Mouse (Mus musculus) heart, postnatal 36 days (tissue): ENCODE measurements around the gene 1190007I07Rik. TPM values are rescaled to one million over a fixed set of nuclear protein-coding genes. Genes with fewer than 3 reads are reported as not detected.

ENCODE experiments used
- DNase-seq, 2 experiments: peaks; one replicate each; pipeline ENCODE4 v3.0.0; 2021 to 2022
- intact Hi-C: fragments of 180-260 bp; cut with DNase I; formaldehyde crosslinking; loops from one replicate; pipeline ENCODE4 v1.15.1; 2025
- total RNA-seq, 2 experiments: library from RNA; stranded (reverse); gene quantifications; 2 replicates each; pipeline ENCODE4 v1.2.3; 2021

Gene 1190007I07Rik
- total RNA-seq = 10 to 100 TPM; 25.3 to 28.8 TPM

DNA sequence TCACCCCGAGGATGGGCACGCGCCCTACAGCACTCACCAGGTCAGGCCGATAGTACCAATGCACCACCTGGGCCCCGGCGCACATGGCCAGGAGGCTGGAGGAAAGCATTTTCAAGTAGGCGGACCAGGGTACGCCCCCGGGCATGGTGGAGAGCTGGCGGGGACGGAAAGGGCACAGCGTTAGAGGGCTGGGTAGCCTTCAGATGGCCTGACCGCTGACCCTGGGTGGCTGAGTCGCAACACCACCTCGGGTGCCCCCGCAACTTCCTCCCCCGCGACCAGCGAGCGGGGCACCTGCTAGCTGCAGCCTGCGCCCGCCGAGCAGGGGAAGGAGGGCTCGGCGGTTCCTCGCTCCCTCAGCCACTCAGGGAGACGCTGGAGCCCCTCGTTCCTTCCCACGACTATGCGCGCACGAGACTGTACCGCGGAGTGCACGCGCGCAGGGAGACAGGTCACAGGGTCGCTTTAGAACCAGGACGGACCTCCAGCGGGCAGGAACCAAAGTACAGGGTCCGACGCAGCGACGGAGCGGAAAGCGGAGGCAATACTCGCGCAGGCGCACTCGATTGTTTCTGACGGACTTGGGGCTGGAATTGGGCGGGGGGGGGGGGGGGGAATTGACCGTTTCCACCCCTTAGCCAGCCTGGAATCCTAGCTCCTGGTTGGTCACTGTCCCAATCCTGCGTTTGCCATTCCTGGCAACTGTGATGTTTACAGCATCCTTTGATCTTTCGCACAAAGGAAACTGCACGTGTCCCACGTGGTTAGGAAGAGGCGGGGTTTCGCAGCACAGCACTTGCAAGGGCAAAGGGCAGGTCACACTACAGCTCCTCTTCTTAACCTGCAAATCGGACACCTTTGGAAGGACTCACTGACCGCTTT lies at the start of gene 1190007I07Rik:
TSS of gene 1190007I07Rik (minus strand) at position 558 of the 882 bp plus-strand sequence.
- intact Hi-C loops = no loop called here
- DNase-seq = peak; percentile 89

- DNase-seq = no peak
- intact Hi-C loops = no loop called here
Measured at GRCm38 (mm10) chr10:82670205-82670604, 47.2 kb upstream of the 1190007I07Rik start.

DNA sequence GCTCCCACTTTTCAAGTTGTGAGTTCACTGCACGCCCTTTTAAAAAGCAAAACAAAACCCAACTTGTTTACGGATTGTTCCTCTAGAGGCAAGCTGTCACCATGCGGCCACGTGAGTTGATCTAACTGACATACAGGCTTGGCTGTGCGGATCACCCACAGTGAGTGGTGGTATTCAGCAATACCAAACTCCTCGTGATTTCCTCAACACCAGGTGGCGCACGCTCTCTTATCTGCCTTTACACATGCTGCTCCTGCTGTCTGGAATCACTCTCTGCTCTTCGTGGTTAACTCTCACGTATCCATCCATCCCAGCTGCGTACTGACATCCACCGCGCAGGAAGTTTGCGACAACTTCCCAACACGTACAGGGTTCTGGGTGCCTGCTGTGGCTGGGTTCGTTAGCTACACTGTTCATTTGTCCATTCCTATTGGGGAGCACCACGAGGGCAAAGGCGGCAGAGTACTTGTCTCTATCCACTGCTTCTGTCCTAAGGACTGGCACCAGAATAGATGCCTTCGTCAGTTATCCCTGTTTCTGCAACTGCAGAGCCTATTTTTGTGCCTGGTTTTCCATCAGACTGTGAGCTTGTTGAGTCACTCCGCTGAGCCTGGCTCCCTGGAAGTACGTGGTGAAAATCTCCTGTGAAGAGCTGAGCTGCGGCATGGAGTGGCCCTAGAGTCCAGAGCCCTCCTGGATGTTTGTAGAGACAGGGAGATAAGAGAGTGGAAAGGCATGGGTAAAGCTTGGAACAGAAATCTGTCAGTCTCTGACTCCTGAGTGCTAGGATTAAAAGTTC lies 43.6 kb upstream of the 1190007I07Rik start:
- intact Hi-C loops = loop anchor here (2.0 kb wide), 4 partner anchors 32 to 234 kb away; no protein-coding TSS in a partner anchor
- DNase-seq = peak; percentile 78 to 86

DNA sequence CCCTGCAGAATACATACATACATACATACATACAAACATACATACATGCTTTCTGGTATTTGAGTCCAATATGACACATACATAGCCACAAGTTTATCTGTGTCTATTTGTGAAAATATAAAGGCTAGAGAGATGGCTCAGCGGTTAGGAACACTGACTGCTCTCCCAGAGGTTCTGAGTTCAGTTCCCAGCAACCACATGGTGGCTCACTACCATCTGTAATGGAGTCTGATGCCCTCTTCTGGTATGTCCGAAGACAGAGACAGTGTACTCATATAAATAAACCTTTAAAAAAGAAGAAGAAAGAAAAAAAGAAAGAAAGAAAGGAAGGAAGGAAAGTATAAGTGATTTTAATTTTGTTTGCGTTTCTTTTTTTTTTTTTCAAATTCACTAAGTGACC lies 42.9 kb upstream of the 1190007I07Rik start:
- intact Hi-C loops = loop anchor here (2.0 kb wide), 4 partner anchors 33 to 235 kb away; no protein-coding TSS in a partner anchor
- DNase-seq = no peak

DNA sequence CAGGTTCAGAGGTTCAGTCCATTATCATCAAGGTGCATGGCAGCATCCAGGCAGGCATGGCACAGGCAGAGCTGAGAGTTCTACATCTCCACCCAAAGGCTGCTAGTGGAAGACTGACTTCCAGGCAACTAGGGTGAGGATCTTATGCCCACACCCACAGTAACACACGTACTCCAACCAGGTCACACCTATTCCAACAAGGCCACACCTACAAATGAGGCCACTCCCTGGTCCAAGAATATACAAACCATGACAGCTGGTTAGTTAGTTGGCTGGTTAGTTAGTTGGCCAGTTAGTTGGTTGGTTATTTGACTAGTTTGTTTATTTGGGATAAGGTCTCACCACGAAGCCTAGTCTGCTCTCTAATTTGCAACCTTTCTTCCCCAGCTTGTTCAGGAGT lies 40.3 kb upstream of the 1190007I07Rik start:
- no peak for DNase-seq
- intact Hi-C loops = no loop called here

- DNase-seq = no peak
- intact Hi-C loops = no loop called here
Measured at GRCm38 (mm10) chr10:82662267-82662990, 39.4 kb upstream of the 1190007I07Rik start.

GRCm38 (mm10) chr10:82661820-82662219 lies 38.8 kb upstream of the 1190007I07Rik start:
- intact Hi-C loops = no loop called here
- no peak for DNase-seq

- intact Hi-C loops = no loop called here
- no peak for DNase-seq
Measured at GRCm38 (mm10) chr10:82654581-82654980, 31.6 kb upstream of the 1190007I07Rik start.

DNA sequence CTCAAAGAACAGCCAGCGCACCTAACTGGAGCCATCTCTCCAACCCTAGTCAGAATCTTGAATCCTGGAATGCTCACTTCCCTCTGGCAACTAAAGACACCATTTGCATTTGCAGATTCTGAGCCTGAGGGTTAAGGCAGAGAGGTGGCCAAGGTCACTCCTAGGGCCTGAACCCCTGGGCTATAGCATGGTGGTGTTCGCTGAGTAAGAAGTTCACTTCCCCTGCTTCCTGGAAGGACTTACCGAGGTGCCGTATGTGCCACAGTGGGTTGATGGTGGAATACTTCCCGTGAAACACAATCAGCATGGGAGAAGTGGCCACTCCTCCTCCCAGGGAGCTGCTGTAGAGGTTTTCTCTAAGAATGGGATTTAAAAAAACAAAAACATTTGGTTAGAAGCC lies 29.6 kb upstream of the 1190007I07Rik start:
- intact Hi-C loops = no loop called here
- no peak for DNase-seq

DNA sequence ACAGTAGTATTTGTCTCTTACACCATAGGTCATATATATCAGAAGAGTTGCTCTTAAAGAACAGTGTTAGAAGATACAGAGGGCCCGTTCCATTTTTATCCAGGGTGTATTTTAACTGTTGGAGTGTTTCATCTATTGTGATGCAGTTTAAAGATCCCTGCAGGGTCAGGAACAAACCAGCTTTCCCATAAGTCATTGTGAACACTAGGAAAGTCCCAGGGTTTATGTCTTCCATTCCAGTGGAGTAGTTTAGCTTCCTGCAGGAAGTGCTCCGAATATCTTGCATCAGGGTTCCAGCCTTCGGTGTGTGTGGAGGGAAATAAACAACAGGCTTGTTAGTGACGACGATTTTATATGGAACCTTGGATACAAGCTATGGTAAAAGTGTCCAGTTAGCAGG lies 28.2 kb upstream of the 1190007I07Rik start:
- no peak for DNase-seq
- intact Hi-C loops = no loop called here

GRCm38 (mm10) chr10:82647205-82647811 lies 24.3 kb upstream of the 1190007I07Rik start:
- intact Hi-C loops = no loop called here
- no peak for DNase-seq

GRCm38 (mm10) chr10:82646083-82646482 lies 23.1 kb upstream of the 1190007I07Rik start:
- no peak for DNase-seq
- intact Hi-C loops = no loop called here

DNA sequence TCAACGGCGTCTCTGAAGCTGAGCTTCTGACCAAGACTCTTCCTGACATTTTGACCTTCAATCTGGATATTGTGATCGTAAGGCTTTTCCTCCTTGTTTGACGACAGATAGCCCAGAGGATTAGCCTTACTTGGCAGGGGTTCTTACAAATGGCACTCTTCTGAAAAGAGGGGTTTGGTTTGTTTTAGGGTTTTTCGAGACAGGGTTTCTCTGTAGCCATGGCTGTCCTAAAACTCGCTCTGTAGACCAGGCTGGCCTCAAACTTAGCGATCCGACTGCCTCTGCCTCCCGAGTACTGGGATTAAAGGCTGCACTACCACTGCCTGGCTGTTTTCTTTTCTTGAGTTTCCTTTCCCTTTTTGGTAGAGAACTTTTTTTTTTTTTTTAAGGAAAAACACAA lies 18.5 kb upstream of the 1190007I07Rik start:
- no peak for DNase-seq
- intact Hi-C loops = no loop called here

DNA sequence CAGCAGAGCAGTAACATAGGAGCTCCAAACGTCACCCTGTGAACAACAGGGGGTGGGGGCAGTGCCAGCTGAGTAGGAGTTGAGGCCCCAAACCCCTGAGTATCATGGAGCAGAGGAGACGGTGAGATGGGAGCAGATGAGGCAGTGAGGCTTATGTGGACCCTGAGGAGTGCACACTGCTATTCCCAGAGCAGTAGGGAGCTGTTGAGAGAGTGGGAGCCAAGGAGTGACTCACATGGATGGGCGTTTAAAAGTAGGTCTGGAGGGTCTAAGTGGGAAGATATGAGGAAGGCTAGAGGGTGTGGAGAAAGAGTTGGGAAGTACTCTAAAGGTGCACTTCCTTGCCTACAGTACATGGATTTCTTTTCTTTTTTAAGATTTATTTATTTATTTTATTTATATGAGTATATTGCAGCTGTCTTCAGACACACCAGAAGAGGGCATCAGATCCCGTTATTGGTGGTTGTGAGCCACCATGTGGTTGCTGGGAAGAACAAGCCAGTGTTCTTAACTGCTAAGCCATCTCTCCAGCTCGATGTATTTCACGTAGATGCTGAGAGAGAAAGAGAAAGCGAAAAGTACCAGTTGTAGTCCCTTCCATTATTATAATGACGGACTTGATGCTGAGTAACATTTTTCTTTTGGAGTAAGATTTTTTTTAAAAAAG lies 16.1 kb upstream of the 1190007I07Rik start:
- intact Hi-C loops = no loop called here
- no peak for DNase-seq

DNA sequence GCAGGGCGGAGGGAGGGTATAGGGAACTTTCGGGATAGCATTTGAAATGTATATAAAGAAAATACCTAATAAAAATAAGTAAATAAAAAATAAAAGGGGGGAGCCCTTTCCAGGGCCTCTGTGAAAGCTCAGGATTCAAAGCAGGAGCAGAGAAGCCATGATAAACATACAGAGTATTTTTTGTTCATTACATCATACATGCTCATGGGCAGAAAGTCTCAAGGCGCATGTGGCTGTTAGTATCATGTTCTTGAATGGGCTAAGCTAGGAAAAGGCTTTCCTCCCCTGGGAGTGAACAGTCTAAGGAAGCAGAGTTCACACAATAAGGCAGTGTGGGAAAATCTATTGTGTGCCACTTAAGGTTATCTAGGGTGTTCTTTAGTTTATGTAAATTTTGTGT lies 13.3 kb upstream of the 1190007I07Rik start:
- no peak for DNase-seq
- intact Hi-C loops = no loop called here

GRCm38 (mm10) chr10:82634348-82634747 lies 11.3 kb upstream of the 1190007I07Rik start:
- DNase-seq = no peak
- intact Hi-C loops = no loop called here

- intact Hi-C loops = no loop called here
Measured at GRCm38 (mm10) chr10:82632496-82633280, 9.7 kb upstream of the 1190007I07Rik start.

DNA sequence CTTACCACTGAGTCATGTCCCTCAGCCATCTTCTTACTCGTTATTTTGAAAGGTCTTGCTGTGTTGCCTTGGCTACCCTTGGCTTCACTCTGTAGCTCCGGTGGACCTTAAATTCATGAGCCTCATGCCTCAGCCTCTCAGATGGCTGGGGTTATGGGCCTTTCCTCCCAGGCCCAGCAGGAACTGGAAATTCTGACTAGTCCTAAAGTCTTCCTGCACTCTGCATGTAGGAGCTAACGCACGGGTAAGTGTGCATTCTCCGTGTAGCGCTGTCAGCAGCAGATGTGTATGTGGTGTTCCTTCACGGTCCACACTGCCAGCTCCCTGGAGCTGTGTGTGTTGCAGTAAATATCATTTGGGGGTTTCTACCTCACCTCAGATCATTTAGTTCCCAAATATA lies 8.1 kb upstream of the 1190007I07Rik start:
- intact Hi-C loops = no loop called here
- DNase-seq = no peak

More at GRCm38 (mm10) chr10:82632496-82633280, 9.7 kb upstream of the 1190007I07Rik start:
- no peak for DNase-seq

- intact Hi-C loops = no loop called here
- DNase-seq = no peak
Measured at GRCm38 (mm10) chr10:82630497-82630896, 7.5 kb upstream of the 1190007I07Rik start.
